13 mouse cellular contexts compared by ENCODE assay signal in the genomic region with DNA sequence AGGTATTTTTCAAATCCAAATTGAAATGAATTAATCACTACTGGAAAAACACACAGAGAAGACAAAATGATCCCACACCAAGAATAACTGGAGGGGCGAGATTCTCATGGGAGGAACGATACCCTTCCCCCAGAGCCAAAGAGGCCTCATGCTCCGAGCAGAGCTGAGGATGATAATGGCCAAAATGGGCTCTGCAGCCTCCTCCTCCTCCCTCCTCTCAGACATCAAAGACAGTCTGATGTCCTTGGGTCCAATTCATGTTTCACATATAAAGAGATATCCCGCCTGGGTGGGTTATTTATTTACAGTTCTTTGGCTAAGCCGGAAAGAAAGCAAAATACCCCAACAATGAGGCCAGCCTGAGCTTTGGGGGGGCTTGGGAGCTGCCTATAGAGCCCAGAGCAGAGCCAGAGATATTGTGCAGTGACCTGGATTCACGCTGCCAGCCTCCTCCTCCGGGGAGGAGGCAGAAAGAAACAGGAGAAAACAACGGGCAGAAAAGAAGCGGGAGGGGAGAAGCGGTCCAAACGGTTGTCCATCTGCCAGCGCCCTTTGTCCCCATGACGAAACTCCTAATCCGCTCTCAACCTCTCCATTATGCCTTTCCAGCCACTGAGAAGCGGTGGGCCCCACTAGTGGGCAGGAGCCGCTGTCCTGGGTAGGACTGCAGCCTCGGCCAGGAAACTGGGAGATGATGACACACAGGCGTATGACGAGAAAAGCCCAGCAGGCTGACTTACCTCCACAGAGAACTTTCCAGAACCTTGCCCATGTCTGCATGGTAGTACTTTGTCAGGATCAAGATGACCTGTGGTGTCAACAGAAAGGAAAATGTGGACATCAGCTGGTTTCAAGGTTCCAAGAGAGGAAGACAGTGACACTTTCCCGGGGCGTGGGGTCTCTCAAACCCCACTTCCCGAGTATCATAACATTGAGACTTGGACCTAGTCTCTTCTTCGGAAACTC. TPM values are rescaled to one million over a fixed set of nuclear protein-coding genes. Genes with fewer than 3 reads are reported as not detected.
DNase-seq lines count a peak whose midpoint lies in the region; ATAC-seq and TF ChIP-seq lines count a peak whose summit lies in the region.
"Had no signal": no experiment of that assay in that cellular context is flagged by ENCODE, and none has a peak within 500 bp of the region (broad histone marks: within the 10 kb centered on the region; RNA-seq: fewer than 3 reads in every experiment).

No protein-coding gene starts in this region.

- H3K4me3 ChIP-seq in liver, postnatal 0 days (ENCODE audit: low read depth, low read length), result no peak overlapping the region
- H3K4me3 ChIP-seq in liver, embryonic 12.5 days, result no peak overlapping the region
- no peak overlapping the region for H3K4me3 ChIP-seq in forebrain, embryonic 11.5 days (ENCODE audit: low read depth, low read length)
- no peak overlapping the region for H3K4me3 ChIP-seq in left cerebral cortex, adult 2 months
- H3K4me3 ChIP-seq: heart, embryonic 13.5 days; limb, embryonic 12.5 days had no signal

- 66% methylated on average over 23 of the region's 23 CpGs for WGBS in liver, postnatal 0 days (ENCODE audit: insufficient replicate concordance)
- 64% methylated on average over 23 of the region's 23 CpGs for WGBS in liver, embryonic 12.5 days (ENCODE audit: insufficient replicate concordance)
- 36% methylated on average over 23 of the region's 23 CpGs for WGBS in forebrain, embryonic 11.5 days

- no peak for TF ChIP-seq EP300 in liver, postnatal 0 days (IDR thresholded peaks at IDR 0.05; ENCODE audit: low read depth)

- H3K4me2 ChIP-seq in liver, postnatal 0 days (ENCODE audit: low read depth, low read length), result no peak overlapping the region
- no peak overlapping the region for H3K4me2 ChIP-seq in liver, embryonic 12.5 days
- H3K4me2 ChIP-seq in forebrain, embryonic 11.5 days (ENCODE audit: low read depth, low read length, severe bottlenecking), result no peak overlapping the region
- H3K4me2 ChIP-seq: heart, embryonic 13.5 days; limb, embryonic 12.5 days had no signal

- H3K27ac ChIP-seq in liver, postnatal 0 days (ENCODE audit: low read depth), result no peak overlapping the region
- no peak overlapping the region for H3K27ac ChIP-seq in liver, embryonic 12.5 days
- H3K27ac ChIP-seq in forebrain, embryonic 11.5 days (ENCODE audit: low read depth, low read length), result peak overlapping the region; percentile 59; the same call in 1 of the 2 replicates
- H3K27ac ChIP-seq in left cerebral cortex, adult 2 months, result no peak overlapping the region
- H3K27ac ChIP-seq: heart, embryonic 13.5 days; limb, embryonic 12.5 days had no signal

- no peak overlapping the region for H3K9ac ChIP-seq in liver, postnatal 0 days (replicated peaks)
- no peak overlapping the region for H3K9ac ChIP-seq in liver, embryonic 12.5 days
- peak overlapping the region; percentile 23; the same call in 1 of the 2 replicates for H3K9ac ChIP-seq in forebrain, embryonic 11.5 days (ENCODE audit: low read length)
- H3K9ac ChIP-seq: heart, embryonic 13.5 days; limb, embryonic 12.5 days had no signal

- H3K36me3 ChIP-seq in liver, postnatal 0 days (replicated peaks; ENCODE audit: insufficient read depth, low read length), result no peaks in the 10 kb centered on the region
- H3K36me3 ChIP-seq in liver, embryonic 12.5 days, result no peaks in the 10 kb centered on the region
- H3K36me3 ChIP-seq in forebrain, embryonic 11.5 days (ENCODE audit: control insufficient read depth, insufficient read depth, low read length), result no peaks in the 10 kb centered on the region
- H3K36me3 ChIP-seq: heart, embryonic 13.5 days; limb, embryonic 12.5 days had no signal

- no peaks in the 10 kb centered on the region for H3K4me1 ChIP-seq in liver, postnatal 0 days (ENCODE audit: insufficient read depth)
- H3K4me1 ChIP-seq in liver, embryonic 12.5 days, result no peaks in the 10 kb centered on the region
- H3K4me1 ChIP-seq in forebrain, embryonic 11.5 days (replicated peaks; ENCODE audit: control insufficient read depth, insufficient read depth, low read length), result peaks cover 15% of the 10 kb centered on the region

- intact Hi-C loops in left cerebral cortex, adult 2 months (cut with DNase I), result no loop called here

- no peaks in the 10 kb centered on the region for H3K27me3 ChIP-seq in liver, postnatal 0 days (ENCODE audit: insufficient read depth, low read length)
- no peaks in the 10 kb centered on the region for H3K27me3 ChIP-seq in liver, embryonic 12.5 days (replicated peaks)
- no peaks in the 10 kb centered on the region for H3K27me3 ChIP-seq in forebrain, embryonic 11.5 days (ENCODE audit: control insufficient read depth, insufficient read depth, low read length)
- H3K27me3 ChIP-seq: limb, embryonic 12.5 days had no signal

- no peak for TF ChIP-seq CTCF in liver, postnatal 0 days (IDR thresholded peaks at IDR 0.05; ENCODE audit: low read depth)
- no peak for TF ChIP-seq CTCF in left cerebral cortex, adult 2 months (IDR thresholded peaks at IDR 0.05)

- H3K9me3 ChIP-seq in liver, postnatal 0 days (ENCODE audit: low read length), result no peaks in the 10 kb centered on the region
- H3K9me3 ChIP-seq in liver, embryonic 12.5 days (replicated peaks), result no peaks in the 10 kb centered on the region
- H3K9me3 ChIP-seq in forebrain, embryonic 11.5 days (ENCODE audit: control insufficient read depth, low read length), result no peaks in the 10 kb centered on the region
- H3K9me3 ChIP-seq: heart, embryonic 13.5 days; limb, embryonic 12.5 days had no signal

- peak; percentile 26 for DNase-seq in liver, postnatal 0 days
- peak; percentile 63 for DNase-seq in forebrain, embryonic 11.5 days (ENCODE audit: low spot score)
- peak; percentile 17 to 42 for DNase-seq in kidney, postnatal 36 days
- DNase-seq in retina, embryonic 14.5 days (ENCODE audit: low spot score), result peak; percentile 90
- DNase-seq in layer of hippocampus, postnatal 25 days (ENCODE audit: extremely low spot score in 1 of 2, low spot score in 1 of 2), result no peak
- no peak for DNase-seq in left cerebral cortex, adult 2 months (ENCODE audit: extremely low spot score in 1 of 2, low spot score in 2 of 2)
- DNase-seq in thymus, postnatal 25 days, result no peak
- DNase-seq: cerebellum, postnatal 25 days had no signal

- no peak; the same call in 1 of the 2 replicates for ATAC-seq in liver, postnatal 0 days
- no peak for ATAC-seq in liver, embryonic 12.5 days
- peak; percentile 85 for ATAC-seq in forebrain, embryonic 11.5 days (replicated peaks; ENCODE audit: low FRiP score)

RNA-seq across cellular contexts. Expression of gene Psapl1, which starts 24.9 kb away (rescaled TPM):
- not detected in 2 replicates for polyA plus RNA-seq in liver, postnatal 0 days (2015; fragmentation: Nextera tagmentation; extraction: Ambion mirVana)
- not detected in 2 replicates for polyA plus RNA-seq in liver, embryonic 12.5 days (2016; fragmentation: Nextera tagmentation; extraction: Ambion mirVana)
- 0.09 TPM in 1 of 2 replicates, not detected in the other for polyA plus RNA-seq in forebrain, embryonic 11.5 days (2014; fragmentation: Nextera tagmentation; extraction: Ambion mirVana)
- not detected for total RNA-seq in layer of hippocampus, postnatal 25 days (2021)
- total RNA-seq in left cerebral cortex, adult 2 months (2021), result not detected
- total RNA-seq: ES-E14; neutrophil, adult 5-6 weeks had no signal
- polyA plus RNA-seq: limb, embryonic 12.5 days had no signal

Comparison
In these comparisons a context has a peak if more than half of its experiments do, and no peak if none do; other contexts are left out.
1. DNase-seq: peak in liver, postnatal 0 days (single experiment), forebrain, embryonic 11.5 days (single experiment), kidney, postnatal 36 days (2 of 2) and retina, embryonic 14.5 days (single experiment); none in layer of hippocampus, postnatal 25 days (0 of 2), left cerebral cortex, adult 2 months (0 of 2) and thymus, postnatal 25 days (single experiment).